ENCODE assay signal across 21 mouse cellular contexts in genomic region chr2:74696442-74697335, GRCm38 (mm10). TPM values are rescaled to one million over a fixed set of nuclear protein-coding genes. Genes with fewer than 3 reads are reported as not detected.
DNase-seq lines count a peak whose midpoint lies in the region; ATAC-seq lines count a peak whose summit lies in the region.
"Had no signal": no experiment of that assay in that cellular context is flagged by ENCODE, and none has a peak within 500 bp of the region (broad histone marks: within the 10 kb centered on the region; RNA-seq: fewer than 3 reads in every experiment).

No protein-coding gene starts in this region.

- H3K27ac ChIP-seq in heart, embryonic 10.5 days = no peak overlapping the region
- H3K27ac ChIP-seq in embryonic facial prominence, embryonic 15.5 days (replicated peaks) = no peak overlapping the region
- H3K27ac ChIP-seq in kidney, embryonic 16.5 days (ENCODE audit: low read length) = peak overlapping the region; percentile 99
- peak overlapping the region; percentile 78 for H3K27ac ChIP-seq in limb, embryonic 15.5 days
- H3K27ac ChIP-seq: forebrain, embryonic 12.5 days; hindbrain, embryonic 15.5 days had no signal

- no peak for ATAC-seq in embryonic facial prominence, embryonic 15.5 days (ENCODE audit: insufficient number of reproducible peaks, low FRiP score, low TSS enrichment, low read depth)
- peak; percentile 41 for ATAC-seq in kidney, embryonic 16.5 days (ENCODE audit: low FRiP score, low TSS enrichment)
- no peak for ATAC-seq in limb, embryonic 15.5 days (ENCODE audit: insufficient number of reproducible peaks, low FRiP score, low TSS enrichment, low read depth)
- ATAC-seq in megakaryocyte progenitor cell, adult 5-6 weeks (replicated peaks; ENCODE audit: poor library complexity) = no peak

- no peak overlapping the region for H3K4me2 ChIP-seq in embryonic facial prominence, embryonic 15.5 days (replicated peaks)
- peak overlapping the region; percentile 80 for H3K4me2 ChIP-seq in kidney, embryonic 16.5 days (replicated peaks; ENCODE audit: low read depth, low read length)
- peak overlapping the region; percentile 61 for H3K4me2 ChIP-seq in limb, embryonic 15.5 days

- H3K9me3 ChIP-seq in heart, embryonic 10.5 days = no peaks in the 10 kb centered on the region
- no peaks in the 10 kb centered on the region for H3K9me3 ChIP-seq in embryonic facial prominence, embryonic 15.5 days (replicated peaks)
- no peaks in the 10 kb centered on the region for H3K9me3 ChIP-seq in kidney, embryonic 16.5 days (ENCODE audit: low read length)
- no peaks in the 10 kb centered on the region for H3K9me3 ChIP-seq in limb, embryonic 15.5 days
- H3K9me3 ChIP-seq: forebrain, embryonic 12.5 days; hindbrain, embryonic 15.5 days had no signal

- peaks cover 14% of the 10 kb centered on the region for H3K4me1 ChIP-seq in heart, embryonic 10.5 days
- H3K4me1 ChIP-seq in embryonic facial prominence, embryonic 15.5 days = peaks cover 15% of the 10 kb centered on the region
- H3K4me1 ChIP-seq in kidney, embryonic 16.5 days (ENCODE audit: insufficient read depth, low read length) = peaks cover 51% of the 10 kb centered on the region
- peaks cover 58% of the 10 kb centered on the region for H3K4me1 ChIP-seq in limb, embryonic 15.5 days

- peak; percentile 74 for DNase-seq in heart, embryonic 10.5 days (ENCODE audit: low spot score)
- no peak for DNase-seq in heart, adult 8-10 months (ENCODE audit: low spot score)
- no peak for DNase-seq in thymus, postnatal 10 days (ENCODE audit: low spot score in 2 of 2)
- DNase-seq in right cerebral cortex, postnatal 25 days = no peak
- DNase-seq: cerebellum, adult 2 months; gastrocnemius, postnatal 14 days; left cerebral cortex, postnatal 4 days; right cerebral cortex, postnatal 14 days had no signal

- no peak overlapping the region for H3K4me3 ChIP-seq in heart, embryonic 10.5 days
- H3K4me3 ChIP-seq in embryonic facial prominence, embryonic 15.5 days (replicated peaks) = peak overlapping the region; percentile 38; the same call in 1 of the 2 replicates
- peak overlapping the region; percentile 82 for H3K4me3 ChIP-seq in kidney, embryonic 16.5 days (ENCODE audit: low read length)
- peak overlapping the region; percentile 48; the same call in 1 of the 2 replicates for H3K4me3 ChIP-seq in limb, embryonic 15.5 days

- H3K36me3 ChIP-seq in heart, embryonic 10.5 days = no peaks in the 10 kb centered on the region
- H3K36me3 ChIP-seq in embryonic facial prominence, embryonic 15.5 days = no peaks in the 10 kb centered on the region
- H3K36me3 ChIP-seq in kidney, embryonic 16.5 days (ENCODE audit: insufficient read depth, low read length) = no peaks in the 10 kb centered on the region; the same call in 1 of the 2 replicates
- peaks cover 4% of the 10 kb centered on the region; the same call in 1 of the 2 replicates for H3K36me3 ChIP-seq in limb, embryonic 15.5 days
- H3K36me3 ChIP-seq: forebrain, embryonic 12.5 days; G1E; hindbrain, embryonic 15.5 days had no signal

- H3K27me3 ChIP-seq in heart, embryonic 10.5 days (ENCODE audit: insufficient read depth, poor library complexity, severe bottlenecking) = peaks cover 100% of the 10 kb centered on the region
- peaks cover 100% of the 10 kb centered on the region for H3K27me3 ChIP-seq in embryonic facial prominence, embryonic 15.5 days
- H3K27me3 ChIP-seq in kidney, embryonic 16.5 days (ENCODE audit: insufficient read depth, low read length) = no peaks in the 10 kb centered on the region
- peaks cover 85% of the 10 kb centered on the region for H3K27me3 ChIP-seq in limb, embryonic 15.5 days

- WGBS in heart, embryonic 10.5 days = 1% methylated on average over 34 of the region's 34 CpGs
- 5% methylated on average over 34 of the region's 34 CpGs for WGBS in embryonic facial prominence, embryonic 15.5 days
- WGBS in kidney, embryonic 16.5 days = 10% methylated on average over 34 of the region's 34 CpGs
- 22% methylated on average over 34 of the region's 34 CpGs for WGBS in limb, embryonic 15.5 days

- no peak overlapping the region for H3K9ac ChIP-seq in embryonic facial prominence, embryonic 15.5 days
- peak overlapping the region; percentile 99 for H3K9ac ChIP-seq in kidney, embryonic 16.5 days (replicated peaks; ENCODE audit: low read length)
- H3K9ac ChIP-seq in limb, embryonic 15.5 days = no peak overlapping the region; the same call in 1 of the 2 replicates
- H3K9ac ChIP-seq: forebrain, embryonic 12.5 days; hindbrain, embryonic 15.5 days had no signal

RNA-seq across cellular contexts. Expression of gene Hoxd9, which starts 0.8 kb away (rescaled TPM):
- 3.0 TPM in 1 of 2 replicates, not detected in the other for polyA plus RNA-seq in heart, embryonic 10.5 days (2016; fragmentation: Nextera tagmentation; extraction: Ambion mirVana)
- under 1 TPM; 0.22 to 0.49 (median 0.48) TPM for total RNA-seq in heart, adult 8-10 months (2022)
- polyA plus RNA-seq in embryonic facial prominence, embryonic 15.5 days (2015; fragmentation: Nextera tagmentation; extraction: Ambion mirVana) = 2.8 and 4.5 TPM in 2 replicates
- 38.2 and 38.4 TPM in 2 replicates for polyA plus RNA-seq in kidney, embryonic 16.5 days (2015; fragmentation: Nextera tagmentation; extraction: Ambion mirVana)
- polyA plus RNA-seq in limb, embryonic 15.5 days (2015; fragmentation: Nextera tagmentation; extraction: Ambion mirVana) = 7.1 TPM in 2 replicates
- not detected in 2 replicates for total RNA-seq in megakaryocyte progenitor cell, adult 5-6 weeks (2015)
- not detected in 2 replicates for total RNA-seq in megakaryocyte progenitor cell, adult 5-6 weeks (2017)
- total RNA-seq: G1E; layer of hippocampus, postnatal 10 days; left cerebral cortex, postnatal 4 days; neutrophil, adult 5-6 weeks had no signal
- polyA plus RNA-seq: C2C12; cerebellum, adult 2 months; forebrain, embryonic 12.5 days; G1E; hindbrain, embryonic 15.5 days had no signal

RNA-seq across cellular contexts. Expression of gene Hoxd10, which starts 5.0 kb away (rescaled TPM):
- polyA plus RNA-seq in heart, embryonic 10.5 days (2016; fragmentation: Nextera tagmentation; extraction: Ambion mirVana) = 2.3 TPM in 1 of 2 replicates, not detected in the other
- under 1 TPM in 1 of 4 experiments, not detected in 3; 0.12 TPM for total RNA-seq in heart, adult 8-10 months (2022)
- 0.57 and 0.76 TPM in 2 replicates for polyA plus RNA-seq in embryonic facial prominence, embryonic 15.5 days (2015; fragmentation: Nextera tagmentation; extraction: Ambion mirVana)
- polyA plus RNA-seq in kidney, embryonic 16.5 days (2015; fragmentation: Nextera tagmentation; extraction: Ambion mirVana) = 33.5 and 38.5 TPM in 2 replicates
- polyA plus RNA-seq in limb, embryonic 15.5 days (2015; fragmentation: Nextera tagmentation; extraction: Ambion mirVana) = 12.4 and 14.5 TPM in 2 replicates
- not detected in 2 replicates for total RNA-seq in megakaryocyte progenitor cell, adult 5-6 weeks (2015)
- not detected in 2 replicates for total RNA-seq in megakaryocyte progenitor cell, adult 5-6 weeks (2017)
- total RNA-seq: layer of hippocampus, postnatal 10 days; left cerebral cortex, postnatal 4 days; neutrophil, adult 5-6 weeks had no signal
- polyA plus RNA-seq: C2C12; cerebellum, adult 2 months; forebrain, embryonic 12.5 days; G1E; heart, embryonic 16.5 days; hindbrain, embryonic 15.5 days; stomach, embryonic 14.5 days had no signal

RNA-seq across cellular contexts. Expression of gene Hoxd8, which starts 7.7 kb away (rescaled TPM):
- polyA plus RNA-seq in heart, embryonic 10.5 days (2016; fragmentation: Nextera tagmentation; extraction: Ambion mirVana) = 0.09 and 1.3 TPM in 2 replicates
- 1 to 10 TPM in 1 of 4 experiments, under 1 TPM in 3; 0.53 to 1.5 (median 0.76) TPM for total RNA-seq in heart, adult 8-10 months (2022)
- 6.4 and 8.0 TPM in 2 replicates for polyA plus RNA-seq in embryonic facial prominence, embryonic 15.5 days (2015; fragmentation: Nextera tagmentation; extraction: Ambion mirVana)
- 41.0 and 45.6 TPM in 2 replicates for polyA plus RNA-seq in kidney, embryonic 16.5 days (2015; fragmentation: Nextera tagmentation; extraction: Ambion mirVana)
- polyA plus RNA-seq in limb, embryonic 15.5 days (2015; fragmentation: Nextera tagmentation; extraction: Ambion mirVana) = 5.9 and 7.3 TPM in 2 replicates
- not detected in 2 replicates for total RNA-seq in megakaryocyte progenitor cell, adult 5-6 weeks (2015)
- not detected in 2 replicates for total RNA-seq in megakaryocyte progenitor cell, adult 5-6 weeks (2017)
- total RNA-seq: G1E; neutrophil, adult 5-6 weeks had no signal
- polyA plus RNA-seq: C2C12; cerebellum, adult 2 months; forebrain, embryonic 12.5 days; G1E had no signal

RNA-seq across cellular contexts. Expression of gene Hoxd3, which starts 15.0 kb away (rescaled TPM):
- polyA plus RNA-seq in heart, embryonic 10.5 days (2016; fragmentation: Nextera tagmentation; extraction: Ambion mirVana) = 0.73 and 2.9 TPM in 2 replicates
- under 1 TPM in 1 of 4 experiments, not detected in 3; 0.16 TPM for total RNA-seq in heart, adult 8-10 months (2022)
- 1.9 and 2.6 TPM in 2 replicates for polyA plus RNA-seq in embryonic facial prominence, embryonic 15.5 days (2015; fragmentation: Nextera tagmentation; extraction: Ambion mirVana)
- 14.6 and 15.4 TPM in 2 replicates for polyA plus RNA-seq in kidney, embryonic 16.5 days (2015; fragmentation: Nextera tagmentation; extraction: Ambion mirVana)
- 0.55 and 0.65 TPM in 2 replicates for polyA plus RNA-seq in limb, embryonic 15.5 days (2015; fragmentation: Nextera tagmentation; extraction: Ambion mirVana)
- not detected in 2 replicates for total RNA-seq in megakaryocyte progenitor cell, adult 5-6 weeks (2015)
- not detected in 2 replicates for total RNA-seq in megakaryocyte progenitor cell, adult 5-6 weeks (2017)
- total RNA-seq: gastrocnemius, postnatal 14 days; layer of hippocampus, postnatal 10 days; left cerebral cortex, postnatal 4 days; neutrophil, adult 5-6 weeks had no signal
- polyA plus RNA-seq: C2C12; forebrain, embryonic 12.5 days had no signal

RNA-seq across cellular contexts. Expression of gene Hoxd4, which starts 15.0 kb away (rescaled TPM):
- polyA plus RNA-seq in heart, embryonic 10.5 days (2016; fragmentation: Nextera tagmentation; extraction: Ambion mirVana) = 0.29 TPM in 1 of 2 replicates, not detected in the other
- under 1 TPM; 0.32 to 0.79 (median 0.38) TPM for total RNA-seq in heart, adult 8-10 months (2022)
- 0.35 and 0.62 TPM in 2 replicates for polyA plus RNA-seq in embryonic facial prominence, embryonic 15.5 days (2015; fragmentation: Nextera tagmentation; extraction: Ambion mirVana)
- 4.5 and 4.9 TPM in 2 replicates for polyA plus RNA-seq in kidney, embryonic 16.5 days (2015; fragmentation: Nextera tagmentation; extraction: Ambion mirVana)
- polyA plus RNA-seq in limb, embryonic 15.5 days (2015; fragmentation: Nextera tagmentation; extraction: Ambion mirVana) = 0.29 and 0.66 TPM in 2 replicates
- total RNA-seq in megakaryocyte progenitor cell, adult 5-6 weeks (2015) = not detected in 2 replicates
- total RNA-seq in megakaryocyte progenitor cell, adult 5-6 weeks (2017) = not detected in 2 replicates
- total RNA-seq: layer of hippocampus, postnatal 10 days; left cerebral cortex, postnatal 4 days; neutrophil, adult 5-6 weeks had no signal
- polyA plus RNA-seq: C2C12; forebrain, embryonic 12.5 days; lung, embryonic 16.5 days had no signal

Comparison
In these comparisons a context has a peak if more than half of its experiments do, and no peak if none do; other contexts are left out.
1. H3K27ac ChIP-seq: peak in kidney, embryonic 16.5 days (single experiment) and limb, embryonic 15.5 days (single experiment); none in heart, embryonic 10.5 days (single experiment) and embryonic facial prominence, embryonic 15.5 days (single experiment).